Mouse (Mus musculus) stomach, embryonic 16.5 days (tissue): Measurements from ENCODE around the gene Dld. TPM values are rescaled to one million over a fixed set of nuclear protein-coding genes. Genes with fewer than 3 reads are reported as not detected.

ENCODE experiments used
- ATAC-seq: fragments of 200-750 bp; cut with Nextera tagmentation; 2 replicates; pipeline ENCODE4 v1.8.0; 2017; ENCODE audit warnings: moderate number of reproducible peaks, moderate TSS enrichment; ENCODE audit not compliant: insufficient read depth, low FRiP score
- H3K27ac ChIP-seq: fragments of 300-500 bp; sonication (generic); 2 replicates; pipeline ENCODE4 v1.5.1; 2014; ENCODE audit warnings: low read length
- H3K27me3 ChIP-seq: fragments of 300-500 bp; sonication (generic); 2 replicates; pipeline ENCODE4 v1.6.1; 2014; ENCODE audit warnings: low read length, control low read depth, mixed read lengths; ENCODE audit not compliant: control insufficient read depth, insufficient read depth
- H3K36me3 ChIP-seq: fragments of 300-500 bp; sonication (generic); 2 replicates; pipeline ENCODE4 v1.6.1; 2014; ENCODE audit warnings: low read length; ENCODE audit not compliant: control insufficient read depth, insufficient read depth
- H3K4me1 ChIP-seq: fragments of 300-500 bp; sonication (generic); 2 replicates; pipeline ENCODE4 v1.6.1; 2014; ENCODE audit warnings: low read length, control low read depth, mixed read lengths; ENCODE audit not compliant: control insufficient read depth, insufficient read depth
- H3K4me2 ChIP-seq: fragments of 300-500 bp; sonication (generic); 2 replicates; pipeline ENCODE4 v1.6.1; 2014; ENCODE audit warnings: low read depth, low read length, mixed read lengths
- H3K4me3 ChIP-seq: fragments of 300-500 bp; sonication (generic); replicated peaks from 2 replicates; pipeline ENCODE4 v1.5.1; 2014; ENCODE audit warnings: mild to moderate bottlenecking, low read length
- H3K9ac ChIP-seq: fragments of 300-500 bp; sonication (generic); 2 replicates; pipeline ENCODE4 v1.6.1; 2014; ENCODE audit warnings: low read length
- H3K9me3 ChIP-seq: fragments of 300-500 bp; sonication (generic); replicated peaks from 2 replicates; pipeline ENCODE4 v1.6.1; 2016; ENCODE audit warnings: low read length, control low read depth; ENCODE audit not compliant: control insufficient read depth
- WGBS: fragments of 180-500 bp; shearing (Covaris S2); extraction: QIAGEN DNeasy Blood & Tissue Kit; methylation state at CpG from one replicate; pipeline ENCODE4 v1.1.7; 2014; 5-methylcytosine and 5-hydroxymethylcytosine counted together
- polyA plus RNA-seq: library from polyadenylated mRNA; unstranded; fragments of >200 nt; fragmentation: Nextera tagmentation; extraction: Ambion mirVana; gene quantifications from 2 replicates; pipeline ENCODE4 v1.2.1, GENCODE M21; 2015

The Dld gene
- polyA plus RNA-seq, 1 experiment from 2014 or later, result 145 TPM

DNA sequence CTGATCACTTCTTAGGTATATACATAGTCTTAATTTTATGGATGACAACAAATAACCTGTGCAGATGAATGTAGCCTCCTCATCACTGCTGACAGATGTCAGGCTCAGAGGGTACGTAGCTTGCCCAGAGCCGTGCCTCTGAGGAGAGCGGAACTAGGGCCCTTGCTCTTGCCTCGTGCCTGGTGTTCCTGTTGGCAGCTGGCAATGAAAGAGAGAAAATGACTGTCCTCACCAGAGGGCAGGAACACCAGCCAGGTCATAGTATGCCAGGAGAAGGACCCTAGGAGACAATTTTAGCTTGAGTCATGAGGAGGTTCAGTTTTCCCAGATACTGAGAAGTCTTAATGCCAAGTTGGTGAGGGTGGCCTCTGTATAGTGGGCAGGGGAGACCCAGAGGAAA, 38.1 kb downstream of the Dld start:
- no peak for ATAC-seq
- Histone ChIP-seq H3K27me3 (no peaks in the 10 kb centered on the region), H3K36me3 (peaks cover 35% of the 10 kb centered on the region), H3K4me1 (no peaks in the 10 kb centered on the region), H3K27ac (no peak overlapping the region), H3K9me3 (no peaks in the 10 kb centered on the region), H3K4me3 (no peak overlapping the region), H3K9ac (no peak overlapping the region), H3K4me2 (no peak overlapping the region)
- WGBS, result 92% methylated on average over 4 of the region's 4 CpGs

GRCm38 (mm10) chr12:31312281-31312680, 39.0 kb downstream of the Dld start:
- Histone ChIP-seq H3K36me3 (peaks cover 40% of the 10 kb centered on the region), H3K27ac (no peak overlapping the region), H3K27me3 (no peaks in the 10 kb centered on the region), H3K9ac (no peak overlapping the region), H3K4me3 (no peak overlapping the region), H3K4me2 (no peak overlapping the region), H3K4me1 (no peaks in the 10 kb centered on the region), H3K9me3 (no peaks in the 10 kb centered on the region)
- ATAC-seq, result no peak
- 87% methylated on average over 5 of the region's 5 CpGs for WGBS

DNA sequence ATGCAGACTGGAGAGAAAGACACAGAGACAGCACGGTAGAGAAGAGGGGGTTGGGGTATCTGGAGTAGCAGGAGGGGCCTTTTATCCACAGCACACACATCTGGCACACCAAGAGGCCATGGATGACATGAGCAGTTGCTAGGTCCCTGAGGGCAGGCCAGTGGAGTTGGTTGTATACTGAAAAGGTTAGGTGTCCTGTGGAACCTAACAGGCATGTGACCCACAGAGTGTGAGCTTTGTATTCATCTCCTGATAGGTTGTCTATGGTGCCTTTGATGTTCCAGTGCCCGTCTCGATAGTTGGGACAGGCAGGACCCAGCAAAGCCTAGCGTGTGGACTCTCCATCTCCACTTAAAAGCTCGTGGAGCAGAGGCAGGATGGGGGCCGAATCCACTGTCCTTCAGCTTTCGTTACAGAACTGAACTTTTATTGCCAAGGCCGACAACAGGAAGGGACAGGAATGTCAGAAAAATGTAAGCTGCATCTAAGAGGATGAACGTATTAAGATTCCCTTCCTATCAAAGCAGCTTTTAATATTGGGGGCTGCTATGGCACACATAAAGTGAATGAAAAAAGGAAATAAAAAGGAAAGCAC, 39.5 kb downstream of the Dld start:
- Histone ChIP-seq H3K4me2 (no peak overlapping the region), H3K27ac (no peak overlapping the region), H3K4me3 (no peak overlapping the region), H3K9me3 (no peaks in the 10 kb centered on the region), H3K27me3 (no peaks in the 10 kb centered on the region), H3K9ac (no peak overlapping the region), H3K4me1 (no peaks in the 10 kb centered on the region), H3K36me3 (peaks cover 45% of the 10 kb centered on the region)
- WGBS, result 86% methylated on average over 9 of the region's 9 CpGs
- no peak for ATAC-seq

DNA sequence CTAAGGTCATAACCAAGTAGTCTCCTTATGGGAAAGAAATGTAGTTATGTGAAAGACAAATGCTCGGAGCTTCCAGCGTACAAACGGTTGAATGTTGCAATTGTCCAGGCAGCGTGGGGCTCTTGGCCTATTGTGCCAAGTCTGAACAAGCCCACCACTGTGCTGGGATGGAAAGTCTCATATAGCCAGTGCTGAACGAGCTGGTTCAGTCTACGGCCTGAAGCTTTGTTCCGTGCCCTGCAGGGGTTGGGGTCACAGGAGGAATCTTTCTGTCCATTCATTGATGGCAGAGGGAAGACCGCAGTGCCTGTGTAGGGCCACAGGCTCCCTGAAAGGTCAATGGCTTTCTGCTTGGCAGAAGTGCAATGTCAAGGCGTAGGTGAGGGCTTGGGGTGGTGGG, 40.6 kb downstream of the Dld start:
- Histone ChIP-seq H3K4me2 (no peak overlapping the region), H3K4me1 (no peaks in the 10 kb centered on the region), H3K36me3 (peaks cover 55% of the 10 kb centered on the region), H3K9me3 (no peaks in the 10 kb centered on the region), H3K27ac (no peak overlapping the region), H3K27me3 (no peaks in the 10 kb centered on the region), H3K4me3 (no peak overlapping the region), H3K9ac (no peak overlapping the region)
- ATAC-seq, result no peak
- WGBS, result 80% methylated on average over 9 of the region's 9 CpGs

- Histone ChIP-seq H3K27ac (no peak overlapping the region), H3K4me2 (no peak overlapping the region), H3K27me3 (no peaks in the 10 kb centered on the region), H3K4me1 (no peaks in the 10 kb centered on the region), H3K36me3 (peaks cover 43% of the 10 kb centered on the region), H3K9ac (no peak overlapping the region), H3K4me3 (no peak overlapping the region), H3K9me3 (no peaks in the 10 kb centered on the region)
- 95% methylated on average over 8 of the region's 8 CpGs for WGBS
- no peak for ATAC-seq
Observed at GRCm38 (mm10) chr12:31307756-31308155, 43.5 kb downstream of the Dld start.

GRCm38 (mm10) chr12:31307011-31307410, 44.2 kb downstream of the Dld start:
- no peak for ATAC-seq
- Histone ChIP-seq H3K9ac (no peak overlapping the region), H3K27me3 (no peaks in the 10 kb centered on the region), H3K4me2 (no peak overlapping the region), H3K4me3 (no peak overlapping the region), H3K9me3 (no peaks in the 10 kb centered on the region), H3K4me1 (no peaks in the 10 kb centered on the region), H3K27ac (no peak overlapping the region), H3K36me3 (peaks cover 37% of the 10 kb centered on the region)
- WGBS, result 94% methylated on average over 8 of the region's 8 CpGs

- no peaks in the 10 kb centered on the region for H3K9me3 ChIP-seq
Observed at GRCm38 (mm10) chr12:31306075-31306675, 45.1 kb downstream of the Dld start.

DNA sequence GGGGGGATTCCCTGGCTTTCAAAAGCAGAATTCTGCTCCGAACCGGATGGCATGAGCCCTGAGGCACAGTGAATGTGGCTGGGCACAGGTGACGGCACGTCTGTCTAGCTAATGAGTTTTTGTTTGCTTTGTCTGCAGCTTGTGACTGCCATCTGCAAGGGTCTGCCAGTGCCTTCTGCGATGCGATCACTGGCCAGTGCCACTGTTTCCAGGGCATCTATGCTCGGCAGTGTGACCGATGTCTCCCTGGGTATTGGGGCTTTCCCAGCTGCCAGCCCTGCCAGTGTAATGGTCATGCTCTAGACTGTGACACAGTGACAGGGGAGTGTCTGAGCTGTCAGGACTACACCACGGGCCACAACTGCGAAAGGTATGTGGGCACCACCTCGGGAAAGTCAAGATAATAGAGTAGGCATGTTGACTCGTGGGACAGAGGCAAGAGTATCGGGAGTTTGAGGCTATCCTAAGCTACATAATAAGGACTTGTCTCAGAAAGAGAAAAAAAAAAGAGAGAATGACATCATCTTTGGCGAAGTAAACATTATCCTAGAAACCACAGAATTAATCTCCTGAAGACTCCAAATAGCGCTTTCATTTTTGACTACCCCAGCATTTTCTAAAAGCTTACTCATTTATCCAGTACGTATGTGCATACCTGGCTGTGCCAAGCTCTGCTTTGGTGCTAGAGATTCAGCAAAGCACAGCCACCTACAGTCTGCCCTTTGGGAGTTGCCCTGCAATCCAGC, 48.3 kb downstream of the Dld start:
- Histone ChIP-seq H3K9me3 (no peaks in the 10 kb centered on the region), H3K27me3 (no peaks in the 10 kb centered on the region), H3K4me3 (no peak overlapping the region), H3K36me3 (peaks cover 49% of the 10 kb centered on the region), H3K27ac (peak overlapping the region; percentile 61), H3K4me2 (no peak overlapping the region), H3K9ac (no peak overlapping the region), H3K4me1 (no peaks in the 10 kb centered on the region)
- WGBS, result 77% methylated on average over 16 of the region's 16 CpGs
- no peak for ATAC-seq

More at GRCm38 (mm10) chr12:31306075-31306675, 45.1 kb downstream of the Dld start:
- Histone ChIP-seq H3K4me2 (no peak overlapping the region), H3K27ac (no peak overlapping the region), H3K4me1 (no peaks in the 10 kb centered on the region), H3K9ac (no peak overlapping the region), H3K27me3 (no peaks in the 10 kb centered on the region), H3K36me3 (peaks cover 36% of the 10 kb centered on the region), H3K4me3 (no peak overlapping the region)
- 53% methylated on average over 5 of the region's 5 CpGs for WGBS
- ATAC-seq, result no peak

- Histone ChIP-seq H3K27me3 (no peaks in the 10 kb centered on the region), H3K4me3 (no peak overlapping the region), H3K9ac (no peak overlapping the region), H3K36me3 (peaks cover 46% of the 10 kb centered on the region), H3K9me3 (no peaks in the 10 kb centered on the region), H3K27ac (no peak overlapping the region), H3K4me1 (no peaks in the 10 kb centered on the region), H3K4me2 (no peak overlapping the region)
- 67% methylated on average over 5 of the region's 5 CpGs for WGBS
- ATAC-seq, result no peak
Observed at GRCm38 (mm10) chr12:31302266-31302665, 49.0 kb downstream of the Dld start.
